Mouse (Mus musculus): Measurements from ENCODE around the gene Dnah6.
A peak's percentile ranks its signal among the peaks of the same experiment; 100 is the strongest.

Dnah6 gene

GRCm38 (mm10) chr6:73221189-73221957 lies at the start of gene Dnah6:
Gene Dnah6 (minus strand): TSS chr6:73221651.
- DNase-seq (ENCODE audit: extremely low read depth, low read depth) = peak; percentile 70

GRCm38 (mm10) chr6:73269374-73269773 lies 47.9 kb upstream of the Dnah6 start:
- no peak for DNase-seq (ENCODE audit: extremely low read depth, low read depth)

GRCm38 (mm10) chr6:73267738-73268311 lies 46.4 kb upstream of the Dnah6 start:
- no peak for DNase-seq (ENCODE audit: extremely low read depth, low read depth)

GRCm38 (mm10) chr6:73264801-73265200 lies 43.4 kb upstream of the Dnah6 start:
- no peak for DNase-seq (ENCODE audit: extremely low read depth, low read depth)

- DNase-seq (ENCODE audit: extremely low read depth, low read depth) = no peak
Observed at GRCm38 (mm10) chr6:73260110-73260509, 38.7 kb upstream of the Dnah6 start.

GRCm38 (mm10) chr6:73257068-73257467 lies 35.6 kb upstream of the Dnah6 start:
- DNase-seq (ENCODE audit: extremely low read depth, low read depth) = no peak

- DNase-seq (ENCODE audit: extremely low read depth, low read depth) = no peak
Observed at GRCm38 (mm10) chr6:73254307-73255228, 33.1 kb upstream of the Dnah6 start.

- DNase-seq (ENCODE audit: extremely low read depth, low read depth) = no peak
Observed at GRCm38 (mm10) chr6:73253584-73253983, 32.1 kb upstream of the Dnah6 start.

GRCm38 (mm10) chr6:73253006-73253405 lies 31.6 kb upstream of the Dnah6 start:
- no peak for DNase-seq (ENCODE audit: extremely low read depth, low read depth)

- DNase-seq (ENCODE audit: extremely low read depth, low read depth) = no peak
Observed at GRCm38 (mm10) chr6:73252396-73252795, 30.9 kb upstream of the Dnah6 start.

- DNase-seq (ENCODE audit: extremely low read depth, low read depth) = no peak
Observed at GRCm38 (mm10) chr6:73251336-73251735, 29.9 kb upstream of the Dnah6 start.

- DNase-seq (ENCODE audit: extremely low read depth, low read depth) = no peak
Observed at GRCm38 (mm10) chr6:73249851-73250250, 28.4 kb upstream of the Dnah6 start.

GRCm38 (mm10) chr6:73249049-73249422 lies 27.6 kb upstream of the Dnah6 start:
- peak; percentile 44 for DNase-seq (ENCODE audit: extremely low read depth, low read depth)

- peak; percentile 77 for DNase-seq (ENCODE audit: extremely low read depth, low read depth)
Observed at GRCm38 (mm10) chr6:73248237-73249048, 27.0 kb upstream of the Dnah6 start, which contains the start of gene Suclg1. Gene Suclg1 (plus strand): TSS chr6:73248382.

- DNase-seq (ENCODE audit: extremely low read depth, low read depth) = peak; percentile 52
Observed at GRCm38 (mm10) chr6:73247452-73247851, 26.0 kb upstream of the Dnah6 start.

GRCm38 (mm10) chr6:73246821-73247220 lies 25.4 kb upstream of the Dnah6 start:
- DNase-seq (ENCODE audit: extremely low read depth, low read depth) = no peak

- DNase-seq (ENCODE audit: extremely low read depth, low read depth) = no peak
Observed at GRCm38 (mm10) chr6:73235650-73236049, 14.2 kb upstream of the Dnah6 start.

GRCm38 (mm10) chr6:73234302-73234900 lies 12.9 kb upstream of the Dnah6 start:
- no peak for DNase-seq (ENCODE audit: extremely low read depth, low read depth)

GRCm38 (mm10) chr6:73233202-73233726 lies 11.8 kb upstream of the Dnah6 start:
- DNase-seq (ENCODE audit: extremely low read depth, low read depth) = no peak

- no peak for DNase-seq (ENCODE audit: extremely low read depth, low read depth)
Observed at GRCm38 (mm10) chr6:73232152-73232584, 10.7 kb upstream of the Dnah6 start.

Data from MEL-GATA-1-ER (cell line).